Mouse (Mus musculus): ENCODE data around the gene Slc25a33. TPM values are rescaled to one million over a fixed set of nuclear protein-coding genes. Genes with fewer than 3 reads are reported as not detected.
"Not testable (repeated sequence)": the region's sequence is repeated elsewhere in the genome, so short reads cannot be mapped to it uniquely, and the experiment has no call there.

Slc25a33 gene
- total and polyA plus RNA-seq, 3 experiments, result 20.3 to 26.0 (median 22.3) TPM

DNA sequence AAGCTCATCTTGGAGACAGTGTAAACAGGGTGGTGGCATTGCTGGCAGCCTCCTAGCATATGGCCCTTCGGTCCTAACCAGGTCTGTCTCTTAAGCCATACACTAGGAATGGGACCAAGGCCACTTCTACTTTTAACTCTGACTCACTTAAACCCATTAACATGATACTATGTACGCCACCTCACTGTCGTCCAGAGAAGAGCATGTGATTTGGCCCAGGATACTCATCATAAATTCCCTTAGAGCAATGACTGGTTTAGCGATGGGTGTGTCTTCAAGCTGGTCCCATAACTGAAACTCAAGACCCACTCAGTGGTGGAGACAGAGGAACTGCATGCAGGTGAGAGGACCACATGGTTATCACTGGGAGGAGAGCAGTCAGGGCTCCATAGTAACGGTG lies 8.9 kb downstream of the Slc25a33 start:
- intact Hi-C loops (cut with DNase I), result no loop called here
- Histone ChIP-seq H3K9ac (ENCODE audit: low read depth, low read length) (no peak overlapping the region), H3K27me3 (ENCODE audit: control insufficient read depth, insufficient read depth, low read length) (no peaks in the 10 kb centered on the region), H3K79me2 (replicated peaks; ENCODE audit: control insufficient read depth, insufficient read depth, low read length) (peaks cover 4% of the 10 kb centered on the region; the same call in 1 of the 2 replicates), H3K4me1 (ENCODE audit: control insufficient read depth, insufficient read depth, low read length) (no peaks in the 10 kb centered on the region), H3K4me3 (no peak overlapping the region), H3K36me3 (ENCODE audit: control insufficient read depth, insufficient read depth, low read length) (no peaks in the 10 kb centered on the region), H3K27ac (no peak overlapping the region)
- 82% methylated on average over 5 of the region's 5 CpGs for WGBS
- DNase-seq, result no peak
- no peak for TF ChIP-seq CTCF (IDR thresholded peaks at IDR 0.05)
- TF ChIP-seq POLR2A (IDR thresholded peaks at IDR 0.05; ENCODE audit: insufficient read depth, low read depth, low read length), result no peak
- no peak for TF ChIP-seq EP300 (IDR thresholded peaks at IDR 0.05; ENCODE audit: insufficient read depth, low read depth, low read length)

DNA sequence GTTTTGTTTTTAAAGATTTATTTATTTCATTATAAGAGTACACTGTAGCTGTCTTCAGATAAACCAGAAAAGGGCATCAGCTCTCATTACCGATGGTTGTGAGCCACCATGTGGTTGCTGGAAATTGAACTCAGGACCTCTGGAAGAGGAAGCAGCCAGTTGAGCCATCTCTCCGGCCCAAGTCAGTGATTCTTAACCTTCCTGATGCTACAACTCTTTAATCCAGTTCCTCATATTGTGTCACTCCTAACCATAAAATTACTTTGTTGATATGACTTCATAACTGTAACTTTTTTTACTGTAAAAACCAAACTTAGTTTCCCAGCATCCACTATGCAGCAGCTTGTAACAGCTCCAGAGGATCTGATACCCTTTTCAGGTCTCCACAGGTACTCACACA lies 10.7 kb downstream of the Slc25a33 start:
- DNase-seq, result no peak
- Histone ChIP-seq H3K4me1 (ENCODE audit: control insufficient read depth, insufficient read depth, low read length) (peaks cover 3% of the 10 kb centered on the region), H3K4me3 (no peak overlapping the region), H3K36me3 (ENCODE audit: control insufficient read depth, insufficient read depth, low read length) (peaks cover 4% of the 10 kb centered on the region; the same call in 1 of the 2 replicates), H3K27me3 (ENCODE audit: control insufficient read depth, insufficient read depth, low read length) (no peaks in the 10 kb centered on the region), H3K9ac (ENCODE audit: low read depth, low read length) (no peak overlapping the region), H3K79me2 (replicated peaks; ENCODE audit: control insufficient read depth, insufficient read depth, low read length) (peaks cover 2% of the 10 kb centered on the region; the same call in 1 of the 2 replicates), H3K27ac (no peak overlapping the region)
- WGBS, result 59% methylated on average over 2 of the region's 2 CpGs
- no peak for TF ChIP-seq CTCF (IDR thresholded peaks at IDR 0.05)
- TF ChIP-seq POLR2A (IDR thresholded peaks at IDR 0.05; ENCODE audit: insufficient read depth, low read depth, low read length), result no peak
- no peak for TF ChIP-seq EP300 (IDR thresholded peaks at IDR 0.05; ENCODE audit: insufficient read depth, low read depth, low read length)
- intact Hi-C loops (cut with DNase I), result no loop called here

DNA sequence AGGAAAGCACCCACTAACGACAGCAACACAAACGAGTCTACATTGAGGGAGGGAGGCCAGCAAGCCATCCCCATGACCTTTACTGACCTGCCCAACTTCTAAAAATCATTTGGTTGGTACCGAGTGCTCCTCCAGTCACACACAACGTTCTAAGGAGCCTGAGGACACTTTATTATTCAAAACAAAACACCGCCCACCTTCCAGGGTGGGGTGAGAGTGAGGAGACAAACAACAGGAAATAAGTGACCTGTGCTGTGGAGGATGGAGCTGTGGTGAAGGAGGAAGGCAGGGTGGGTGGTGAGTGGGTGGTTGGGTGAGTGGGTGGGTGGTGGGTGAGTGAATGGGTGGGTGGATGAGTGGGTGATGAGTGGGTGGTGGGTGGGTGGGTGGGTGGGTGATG lies 14.6 kb downstream of the Slc25a33 start:
- Histone ChIP-seq H3K9ac (ENCODE audit: low read depth, low read length) (no peak overlapping the region), H3K4me3 (no peak overlapping the region), H3K4me1 (ENCODE audit: control insufficient read depth, insufficient read depth, low read length) (peaks cover 3% of the 10 kb centered on the region), H3K79me2 (replicated peaks; ENCODE audit: control insufficient read depth, insufficient read depth, low read length) (no peaks in the 10 kb centered on the region), H3K36me3 (ENCODE audit: control insufficient read depth, insufficient read depth, low read length) (peaks cover 8% of the 10 kb centered on the region; the same call in 1 of the 2 replicates), H3K27ac (no peak overlapping the region), H3K27me3 (ENCODE audit: control insufficient read depth, insufficient read depth, low read length) (no peaks in the 10 kb centered on the region)
- 49% methylated on average over 5 of the region's 5 CpGs for WGBS
- no peak for TF ChIP-seq POLR2A (IDR thresholded peaks at IDR 0.05; ENCODE audit: insufficient read depth, low read depth, low read length)
- no peak for TF ChIP-seq EP300 (IDR thresholded peaks at IDR 0.05; ENCODE audit: insufficient read depth, low read depth, low read length)
- TF ChIP-seq CTCF (IDR thresholded peaks at IDR 0.05), result no peak
- intact Hi-C loops (cut with DNase I), result no loop called here
- no peak for DNase-seq

DNA sequence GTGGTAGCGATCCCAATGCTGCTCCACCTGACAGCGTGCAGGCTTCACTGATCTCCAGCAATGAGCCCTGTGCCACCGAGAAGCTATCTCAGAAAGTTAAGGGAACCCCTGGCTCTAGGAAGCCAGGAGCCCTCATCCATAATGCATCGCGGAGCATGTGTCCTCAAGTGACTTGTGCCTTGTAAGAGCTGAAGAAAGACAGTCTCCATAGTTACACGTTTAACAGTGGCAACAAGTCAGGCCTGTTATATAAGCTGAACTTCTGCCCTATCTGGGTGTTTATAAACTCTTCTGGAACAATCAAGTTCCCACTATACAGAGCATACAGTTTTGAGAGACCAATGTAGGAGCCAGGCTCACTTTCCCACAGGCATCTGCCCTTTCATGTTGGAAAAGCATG lies 15.7 kb downstream of the Slc25a33 start:
- intact Hi-C loops (cut with DNase I), result no loop called here
- peaks cover 8% of the 10 kb centered on the region; the same call in 1 of the 2 replicates for H3K36me3 ChIP-seq (ENCODE audit: control insufficient read depth, insufficient read depth, low read length)
- no peak overlapping the region for H3K9ac ChIP-seq (ENCODE audit: low read depth, low read length)
- no peaks in the 10 kb centered on the region for H3K79me2 ChIP-seq (replicated peaks; ENCODE audit: control insufficient read depth, insufficient read depth, low read length)
- TF ChIP-seq CTCF (IDR thresholded peaks at IDR 0.05) (no peak), EP300 (IDR thresholded peaks at IDR 0.05; ENCODE audit: insufficient read depth, low read depth, low read length) (0 out of 2 replicates have a peak, but pooled peaks have one; percentile 39), POLR2A (IDR thresholded peaks at IDR 0.05; ENCODE audit: insufficient read depth, low read depth, low read length) (no peak)
- no peak overlapping the region for H3K4me3 ChIP-seq
- H3K4me1 ChIP-seq (ENCODE audit: control insufficient read depth, insufficient read depth, low read length), result peaks cover 3% of the 10 kb centered on the region
- WGBS, result 53% methylated on average over 6 of the region's 6 CpGs
- no peaks in the 10 kb centered on the region for H3K27me3 ChIP-seq (ENCODE audit: control insufficient read depth, insufficient read depth, low read length)
- peak in 1 of 2 experiments; percentile 44 for DNase-seq
- peak overlapping the region; percentile 56 for H3K27ac ChIP-seq

DNA sequence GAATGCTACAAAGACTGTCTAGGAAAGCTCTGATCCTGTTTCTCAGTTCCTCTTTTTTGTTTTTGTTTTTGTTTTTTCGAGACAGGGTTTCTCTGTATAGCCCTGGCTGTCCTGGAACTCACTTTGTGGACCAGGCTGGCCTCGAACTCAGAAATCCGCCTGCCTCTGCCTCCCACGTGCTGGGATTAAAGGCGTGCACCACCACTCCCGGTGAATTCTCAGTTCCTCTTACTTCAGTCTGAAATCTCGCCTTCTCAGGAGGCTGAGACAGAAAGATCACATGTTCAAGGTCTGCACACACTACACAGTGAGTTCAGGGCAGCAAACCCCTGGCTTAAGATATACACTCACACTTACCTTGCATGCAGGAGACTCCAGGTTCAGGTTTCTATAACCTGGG lies 17.5 kb downstream of the Slc25a33 start:
- DNase-seq; H3K27me3 ChIP-seq (ENCODE audit: control insufficient read depth, insufficient read depth, low read length); intact Hi-C loops (cut with DNase I); H3K4me1 ChIP-seq (ENCODE audit: control insufficient read depth, insufficient read depth, low read length); H3K27ac ChIP-seq; H3K79me2 ChIP-seq (replicated peaks; ENCODE audit: control insufficient read depth, insufficient read depth, low read length); H3K9ac ChIP-seq (ENCODE audit: low read depth, low read length); H3K4me3 ChIP-seq; H3K36me3 ChIP-seq (ENCODE audit: control insufficient read depth, insufficient read depth, low read length): not testable (repeated sequence)
- 79% methylated on average over 7 of the region's 7 CpGs for WGBS

DNA sequence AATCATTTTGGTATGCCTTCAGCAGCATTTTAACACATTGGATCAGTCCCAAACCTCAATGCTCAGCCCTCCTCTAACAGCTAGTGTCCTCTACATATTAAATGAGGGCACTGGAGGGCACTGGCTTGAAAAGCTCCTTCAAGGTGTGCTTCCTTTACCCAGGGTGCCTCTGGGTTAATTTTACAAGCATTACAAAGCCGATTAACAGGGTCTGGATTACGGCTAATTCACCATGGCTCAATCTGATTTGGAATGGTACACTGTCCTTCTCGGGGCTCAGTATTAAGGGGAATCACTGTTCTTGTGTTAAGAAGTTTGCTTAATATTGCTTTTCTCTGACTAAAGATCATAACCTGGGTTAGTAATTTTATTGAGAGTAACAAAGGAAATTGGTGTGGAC lies 21.2 kb downstream of the Slc25a33 start:
- intact Hi-C loops (cut with DNase I), result loop anchor here (2.0 to 5.0 kb wide), 3 partner anchors 52 to 229 kb away; no protein-coding TSS in a partner anchor
- Histone ChIP-seq H3K9ac (ENCODE audit: low read depth, low read length) (no peak overlapping the region), H3K4me3 (no peak overlapping the region)

More for the DNA sequence above, 21.2 kb downstream of the Slc25a33 start:
- Histone ChIP-seq H3K27ac (no peak overlapping the region), H3K36me3 (ENCODE audit: control insufficient read depth, insufficient read depth, low read length) (peaks cover 4% of the 10 kb centered on the region; the same call in 1 of the 2 replicates), H3K27me3 (ENCODE audit: control insufficient read depth, insufficient read depth, low read length) (no peaks in the 10 kb centered on the region), H3K4me1 (ENCODE audit: control insufficient read depth, insufficient read depth, low read length) (no peaks in the 10 kb centered on the region), H3K79me2 (replicated peaks; ENCODE audit: control insufficient read depth, insufficient read depth, low read length) (no peaks in the 10 kb centered on the region)
- WGBS, result 75% methylated on average over 3 of the region's 3 CpGs
- DNase-seq, result no peak
- TF ChIP-seq POLR2A (IDR thresholded peaks at IDR 0.05; ENCODE audit: insufficient read depth, low read depth, low read length) (no peak), CTCF (IDR thresholded peaks at IDR 0.05) (no peak)
